Mouse (Mus musculus): ENCODE measurements at regions not wholly inside any gene's neighbourhood (a gene's known extent, or its start where the extent isn't known, plus 50 kb on each side); places are given as distances from the start of the nearest gene placed in this dataset.

GRCm38 (mm10) chr16:86718353-86718752 is 635.6 kb upstream of the N6amt1 start:
- TF ChIP-seq CTCF (IDR thresholded peaks at IDR 0.05; ENCODE audit: low read depth, low read length) = no peak
- TF ChIP-seq GATA1 (IDR thresholded peaks at IDR 0.05; ENCODE audit: borderline replicate concordance, low read length) = no peak
- no peak for TF ChIP-seq GATA2 (IDR thresholded peaks at IDR 0.05; ENCODE audit: borderline replicate concordance, low read depth, low read length)
- no peak for TF ChIP-seq TAL1 (conservative IDR thresholded peaks at IDR 0.05; ENCODE audit: low read depth, low read length)
- no peak for TF ChIP-seq POLR2AphosphoS5 (IDR thresholded peaks at IDR 0.05; ENCODE audit: insufficient replicate concordance, low read depth, low read length)

Measured in G1E (cell line).